Mouse (Mus musculus) lung, embryonic 14.5 days (tissue): ENCODE data around the gene Nfkbil1. TPM values are rescaled to one million over a fixed set of nuclear protein-coding genes. Genes with fewer than 3 reads are reported as not detected.
A peak's percentile ranks its signal among the peaks of the same experiment; 100 is the strongest.

Source experiments
- ATAC-seq: fragments of 200-750 bp; cut with Nextera tagmentation; 2 replicates; pipeline ENCODE4 v1.8.0; 2017; ENCODE audit warnings: mild to moderate bottlenecking, moderate TSS enrichment, moderate library complexity; ENCODE audit not compliant: insufficient read depth
- DNase-seq: peaks from one replicate; pipeline ENCODE4 v3.0.0-alpha.2; 2015
- H3K27ac ChIP-seq: fragments of 300-500 bp; sonication (generic); 2 replicates; pipeline ENCODE4 v1.5.1; 2014; ENCODE audit warnings: low read depth, mild to moderate bottlenecking, moderate library complexity
- H3K27me3 ChIP-seq: fragments of 300-500 bp; sonication (generic); 2 replicates; pipeline ENCODE4 v1.6.1; 2014; ENCODE audit warnings: low read length, control low read depth; ENCODE audit not compliant: insufficient read depth
- H3K36me3 ChIP-seq: fragments of 300-500 bp; sonication (generic); 2 replicates; pipeline ENCODE4 v1.6.1; 2014; ENCODE audit warnings: control low read depth; ENCODE audit not compliant: insufficient read depth
- H3K4me1 ChIP-seq: fragments of 300-500 bp; sonication (generic); 2 replicates; pipeline ENCODE4 v1.6.1; 2014; ENCODE audit warnings: antibody characterized with exemption, control low read depth; ENCODE audit not compliant: insufficient read depth
- H3K4me2 ChIP-seq: fragments of 300-500 bp; sonication (generic); 2 replicates; pipeline ENCODE4 v1.6.1; 2014; ENCODE audit warnings: mild to moderate bottlenecking
- H3K4me3 ChIP-seq: fragments of 300-500 bp; sonication (generic); 2 replicates; pipeline ENCODE4 v1.5.1; 2014; ENCODE audit warnings: low read depth, low read length
- H3K9ac ChIP-seq: fragments of 300-500 bp; sonication (generic); 2 replicates; pipeline ENCODE4 v1.6.1; 2014
- H3K9me3 ChIP-seq: fragments of 300-500 bp; sonication (generic); 2 replicates; pipeline ENCODE4 v1.6.1; 2016; ENCODE audit warnings: low read depth, low read length, control low read depth
- CTCF ChIP-seq: IDR thresholded peaks from 2 replicates; pipeline ENCODE4 v1.5.1; 2016; ENCODE audit warnings: antibody characterized with exemption, low read depth
- WGBS: fragments of 180-500 bp; shearing (Covaris S2); extraction: QIAGEN DNeasy Blood & Tissue Kit; methylation state at CpG from one replicate; pipeline ENCODE4 v1.1.7; 2014; 5-methylcytosine and 5-hydroxymethylcytosine counted together
- polyA plus RNA-seq: library from polyadenylated mRNA; unstranded; fragments of >200 nt; fragmentation: Nextera tagmentation; extraction: Ambion mirVana; gene quantifications from 2 replicates; pipeline ENCODE4 v1.2.1, GENCODE M21; 2014

The Nfkbil1 gene
- 3.0 and 4.5 TPM in 2 replicates for polyA plus RNA-seq

GRCm38 (mm10) chr17:35235614-35236389, at the start of gene Nfkbil1:
Gene Nfkbil1, minus strand, starts transcription at chr17:35235792.
- Histone ChIP-seq H3K9me3 (no peaks in the 10 kb centered on the region), H3K4me1 (peaks cover 16% of the 10 kb centered on the region; the same call in 1 of the 2 replicates), H3K27ac (peak within 1 kb of the TSS; percentile 97), H3K4me3 (peak within 1 kb of the TSS; percentile 65), H3K9ac (peak within 1 kb of the TSS; percentile 86), H3K27me3 (no peaks in the 10 kb centered on the region), H3K4me2 (peak within 1 kb of the TSS; percentile 71), H3K36me3 (peaks cover 13% of the 10 kb centered on the region)
- TF ChIP-seq CTCF: no peak
- ATAC-seq: peak; percentile 85
- WGBS: under 1% methylated on average over 35 of the region's 35 CpGs
- peak; percentile 97 for DNase-seq

- peaks cover 13% of the 10 kb centered on the region; the same call in 1 of the 2 replicates for H3K27me3 ChIP-seq
- H3K4me1 ChIP-seq: no peaks in the 10 kb centered on the region
- no peak overlapping the region for H3K9ac ChIP-seq
- no peaks in the 10 kb centered on the region for H3K36me3 ChIP-seq
- TF ChIP-seq CTCF: no peak
- H3K4me2 ChIP-seq: no peak overlapping the region
- DNase-seq (no peak), ATAC-seq (no peak)
- H3K27ac ChIP-seq: no peak overlapping the region
- H3K9me3 ChIP-seq: no peaks in the 10 kb centered on the region
- H3K4me3 ChIP-seq: no peak overlapping the region
- 70% methylated on average over 3 of the region's 3 CpGs for WGBS
These were observed 44.7 kb upstream of the Nfkbil1 start for GRCm38 (mm10) chr17:35280276-35280675.

- H3K9me3 ChIP-seq: no peaks in the 10 kb centered on the region
- no peak overlapping the region for H3K4me2 ChIP-seq
- DNase-seq (no peak), ATAC-seq (no peak)
- H3K4me3 ChIP-seq: no peak overlapping the region
- 0 out of 2 replicates have a peak, but pooled peaks have one; percentile 3 for TF ChIP-seq CTCF
- H3K27ac ChIP-seq: no peak overlapping the region
- peaks cover 15% of the 10 kb centered on the region; the same call in 1 of the 2 replicates for H3K27me3 ChIP-seq
- 82% methylated on average over 13 of the region's 13 CpGs for WGBS
- no peaks in the 10 kb centered on the region for H3K4me1 ChIP-seq
- H3K36me3 ChIP-seq: no peaks in the 10 kb centered on the region
- H3K9ac ChIP-seq: no peak overlapping the region
These were observed 43.5 kb upstream of the Nfkbil1 start for GRCm38 (mm10) chr17:35278957-35279688.

- H3K9ac ChIP-seq: no peak overlapping the region
- WGBS: 75% methylated on average over 8 of the region's 8 CpGs
- no peak for TF ChIP-seq CTCF
- H3K27me3 ChIP-seq: peaks cover 15% of the 10 kb centered on the region; the same call in 1 of the 2 replicates
- DNase-seq (no peak), ATAC-seq (no peak)
- no peaks in the 10 kb centered on the region for H3K4me1 ChIP-seq
- no peak overlapping the region for H3K4me2 ChIP-seq
- H3K36me3 ChIP-seq: no peaks in the 10 kb centered on the region
- no peak overlapping the region for H3K4me3 ChIP-seq
- H3K27ac ChIP-seq: no peak overlapping the region
- H3K9me3 ChIP-seq: no peaks in the 10 kb centered on the region
These were observed 42.5 kb upstream of the Nfkbil1 start for GRCm38 (mm10) chr17:35278049-35278448.

- no peak for TF ChIP-seq CTCF
These were observed 40.8 kb upstream of the Nfkbil1 start for GRCm38 (mm10) chr17:35276304-35276864.

GRCm38 (mm10) chr17:35274770-35275169, 39.2 kb upstream of the Nfkbil1 start:
- Histone ChIP-seq H3K4me3 (no peak overlapping the region), H3K27me3 (peaks cover 15% of the 10 kb centered on the region; the same call in 1 of the 2 replicates), H3K4me2 (no peak overlapping the region), H3K36me3 (no peaks in the 10 kb centered on the region), H3K27ac (no peak overlapping the region), H3K4me1 (no peaks in the 10 kb centered on the region), H3K9ac (no peak overlapping the region), H3K9me3 (no peaks in the 10 kb centered on the region)
- TF ChIP-seq CTCF: peak; percentile 96
- 4% methylated on average over 11 of the region's 11 CpGs for WGBS
- ATAC-seq (peak; percentile 58; the same call in 1 of the 2 replicates), DNase-seq (peak; percentile 88)

More at GRCm38 (mm10) chr17:35276304-35276864, 40.8 kb upstream of the Nfkbil1 start:
- no peaks in the 10 kb centered on the region for H3K9me3 ChIP-seq
- no peak overlapping the region for H3K4me2 ChIP-seq
- H3K9ac ChIP-seq: no peak overlapping the region
- H3K4me1 ChIP-seq: no peaks in the 10 kb centered on the region
- DNase-seq (no peak), ATAC-seq (no peak)
- no peak overlapping the region for H3K27ac ChIP-seq
- no peaks in the 10 kb centered on the region for H3K36me3 ChIP-seq
- no peak overlapping the region for H3K4me3 ChIP-seq
- H3K27me3 ChIP-seq: peaks cover 15% of the 10 kb centered on the region; the same call in 1 of the 2 replicates
- 7% methylated on average over 13 of the region's 13 CpGs for WGBS

GRCm38 (mm10) chr17:35272249-35272648, 36.7 kb upstream of the Nfkbil1 start:
- no peak overlapping the region for H3K9ac ChIP-seq
- H3K9me3 ChIP-seq: no peaks in the 10 kb centered on the region
- WGBS: 64% methylated on average over 3 of the region's 3 CpGs
- peaks cover 15% of the 10 kb centered on the region; the same call in 1 of the 2 replicates for H3K27me3 ChIP-seq
- DNase-seq (no peak), ATAC-seq (no peak)
- H3K4me1 ChIP-seq: no peaks in the 10 kb centered on the region
- H3K27ac ChIP-seq: no peak overlapping the region
- no peak overlapping the region for H3K4me2 ChIP-seq
- TF ChIP-seq CTCF: no peak
- H3K4me3 ChIP-seq: no peak overlapping the region
- H3K36me3 ChIP-seq: no peaks in the 10 kb centered on the region
